Mouse (Mus musculus) cortical plate, adult 2 months (tissue): ENCODE measurements around the gene Reg4.

Experiments
- CTCF ChIP-seq: fragments of 200-500 bp; IDR thresholded peaks from 2 replicates; pipeline ENCODE4 v1.5.1; 2011; ENCODE audit warnings: mild to moderate bottlenecking, control low read depth, low read length; ENCODE audit not compliant: insufficient read depth; ENCODE audit errors: extremely low read depth
- POLR2A ChIP-seq: fragments of 200-500 bp; IDR thresholded peaks from 2 replicates; pipeline ENCODE4 v1.6.1; 2011; ENCODE audit warnings: mild to moderate bottlenecking, low read length, control low read depth; ENCODE audit not compliant: insufficient read depth; ENCODE audit errors: extremely low read depth

- TF ChIP-seq CTCF (no peak), POLR2A (no peak)
Measured at GRCm38 (mm10) chr3:98254656-98255583, 33.0 kb downstream of the Reg4 start.
